Mouse (Mus musculus): ENCODE data around the gene Rspo1.

DNA sequence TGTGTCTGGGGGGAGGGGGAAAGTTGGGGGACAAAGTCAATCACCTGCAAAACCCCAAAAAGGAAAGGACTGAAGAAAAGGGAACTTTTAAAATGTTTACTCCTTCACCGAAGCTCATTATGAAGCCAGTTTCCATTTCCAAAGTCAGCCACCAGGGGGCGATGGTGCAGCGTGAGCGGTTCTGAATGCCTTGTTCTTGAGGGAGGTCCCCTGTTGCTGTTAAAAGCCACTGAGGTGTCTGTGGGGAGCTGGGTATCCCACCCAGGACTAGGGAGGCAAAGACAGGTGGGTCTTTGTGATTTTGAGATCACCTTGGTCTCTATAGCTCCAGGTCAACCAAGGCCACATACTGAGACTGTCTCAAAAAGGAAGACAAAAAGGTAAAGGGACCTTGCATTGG is 43.2 kb upstream of the Rspo1 start:
- TF ChIP-seq TAL1 (IDR thresholded peaks at IDR 0.05; ENCODE audit: low read length) = no peak
- no peak for TF ChIP-seq GATA1 (IDR thresholded peaks at IDR 0.05; ENCODE audit: low read length)

Data from erythroblast, embryonic 14.5 days (primary cell).